Mouse (Mus musculus) hindbrain, embryonic 11.5 days (tissue): ENCODE data around the gene Cluh. TPM values are rescaled to one million over a fixed set of nuclear protein-coding genes. Genes with fewer than 3 reads are reported as not detected.

Source experiments
- polyA plus RNA-seq: library from polyadenylated mRNA; unstranded; fragments of >200 nt; fragmentation: Nextera tagmentation; extraction: Ambion mirVana; gene quantifications from 2 replicates; pipeline ENCODE4 v1.2.1, GENCODE M21; 2014

Gene Cluh
- polyA plus RNA-seq, 1 experiment from 2014 or later: 8.0 TPM

Other genes starting within 250 kb of the Cluh start
- 2.7 and 3.1 TPM in 2 replicates for gene Rap1gap2, start 38.6 kb upstream of the Cluh start, polyA plus RNA-seq
- 1.2 and 1.7 TPM in 2 replicates for gene Ccdc92b, start 29.9 kb upstream of the Cluh start, polyA plus RNA-seq
- gene Pafah1b1, start 75.2 kb downstream of the Cluh start, polyA plus RNA-seq: 106 and 118 TPM in 2 replicates
- 45.0 and 46.8 TPM in 2 replicates for gene Mettl16, start 121.3 kb downstream of the Cluh start, polyA plus RNA-seq
- 4.8 and 5.0 TPM in 2 replicates for gene Mnt, start 181.4 kb downstream of the Cluh start, polyA plus RNA-seq
- 6.3 and 6.8 TPM in 2 replicates for gene Sgsm2, start 247.6 kb downstream of the Cluh start, polyA plus RNA-seq
- 43.1 and 45.5 TPM in 2 replicates for gene Tsr1, start 248.6 kb downstream of the Cluh start, polyA plus RNA-seq